Mouse (Mus musculus) cortical plate, adult 2 months (tissue): ENCODE measurements at regions not wholly inside any gene's neighbourhood (a gene's known extent, or its start where the extent isn't known, plus 50 kb on each side); places are given as distances from the start of the nearest gene placed in this dataset.

ENCODE experiments used
- CTCF ChIP-seq: fragments of 200-500 bp; IDR thresholded peaks from 2 replicates; pipeline ENCODE4 v1.5.1; 2011; ENCODE audit warnings: mild to moderate bottlenecking, control low read depth, low read length; ENCODE audit not compliant: insufficient read depth; ENCODE audit errors: extremely low read depth
- POLR2A ChIP-seq: fragments of 200-500 bp; IDR thresholded peaks from 2 replicates; pipeline ENCODE4 v1.6.1; 2011; ENCODE audit warnings: mild to moderate bottlenecking, low read length, control low read depth; ENCODE audit not compliant: insufficient read depth; ENCODE audit errors: extremely low read depth

DNA sequence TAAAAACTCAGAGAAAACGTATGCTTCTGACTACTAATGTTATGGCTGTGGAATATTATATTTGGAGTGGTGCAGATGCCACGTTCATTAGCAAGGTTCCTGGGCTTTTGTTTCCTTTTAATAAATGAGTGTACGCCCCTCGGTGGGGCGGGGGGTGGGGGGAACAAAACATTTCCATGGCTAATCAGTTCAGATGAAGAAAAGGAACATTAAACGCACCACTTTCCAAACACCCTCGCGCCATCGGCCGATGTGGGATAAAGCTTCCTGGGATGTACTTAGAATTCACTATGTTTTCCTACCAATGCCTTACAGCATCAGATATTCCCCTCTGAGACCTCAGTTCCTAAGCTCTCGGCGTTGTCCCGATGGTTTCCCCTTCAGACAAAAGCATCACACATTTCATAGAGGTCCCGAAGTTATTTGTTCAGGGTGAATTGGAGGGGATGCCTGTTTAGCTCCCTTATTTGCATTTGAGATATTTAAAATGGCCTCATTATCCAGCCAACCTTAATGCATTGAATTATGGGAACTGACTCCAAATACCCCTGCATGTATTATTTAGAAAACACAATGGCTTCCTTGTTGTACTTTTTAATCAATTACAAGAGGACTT, 155.5 kb upstream of the Pmfbp1 start:
- TF ChIP-seq CTCF (no peak), POLR2A (no peak)
